Mouse (Mus musculus) embryonic facial prominence, embryonic 15.5 days (tissue): ENCODE results near the gene Snap25. TPM values are rescaled to one million over a fixed set of nuclear protein-coding genes. Genes with fewer than 3 reads are reported as not detected.

ENCODE experiments used
- ATAC-seq: fragments of 200-750 bp; cut with Nextera tagmentation; 2 replicates; pipeline ENCODE4 v1.8.0; 2017; ENCODE audit warnings: low read depth, moderate TSS enrichment; ENCODE audit not compliant: insufficient number of reproducible peaks, low FRiP score, low TSS enrichment
- H3K27ac ChIP-seq: fragments of 300-500 bp; sonication (generic); replicated peaks from 2 replicates; pipeline ENCODE4 v1.5.1; 2015; ENCODE audit warnings: mild to moderate bottlenecking, inconsistent platforms
- H3K27me3 ChIP-seq: fragments of 300-500 bp; sonication (generic); 2 replicates; pipeline ENCODE4 v1.6.1; 2015; ENCODE audit warnings: inconsistent platforms
- H3K36me3 ChIP-seq: fragments of 300-500 bp; sonication (generic); 2 replicates; pipeline ENCODE4 v1.6.1; 2015; ENCODE audit warnings: mild to moderate bottlenecking, inconsistent platforms
- H3K4me1 ChIP-seq: fragments of 300-500 bp; sonication (generic); 2 replicates; pipeline ENCODE4 v1.6.1; 2015; ENCODE audit warnings: inconsistent platforms
- H3K4me2 ChIP-seq: fragments of 300-500 bp; sonication (generic); replicated peaks from 2 replicates; pipeline ENCODE4 v1.6.1; 2015; ENCODE audit warnings: mild to moderate bottlenecking, inconsistent platforms
- H3K4me3 ChIP-seq: fragments of 300-500 bp; sonication (generic); replicated peaks from 2 replicates; pipeline ENCODE4 v1.5.1; 2015; ENCODE audit warnings: mild to moderate bottlenecking, inconsistent platforms
- H3K9ac ChIP-seq: fragments of 300-500 bp; sonication (generic); 2 replicates; pipeline ENCODE4 v1.6.1; 2015; ENCODE audit warnings: inconsistent platforms
- H3K9me3 ChIP-seq: fragments of 300-500 bp; sonication (generic); replicated peaks from 2 replicates; pipeline ENCODE4 v1.6.1; 2016; ENCODE audit warnings: inconsistent platforms
- WGBS: fragments of 180-500 bp; shearing (Covaris S2); methylation state at CpG from one replicate; pipeline ENCODE4 v1.1.7; 2015; 5-methylcytosine and 5-hydroxymethylcytosine counted together
- polyA plus RNA-seq: library from polyadenylated mRNA; unstranded; fragments of >200 nt; fragmentation: Nextera tagmentation; extraction: Ambion mirVana; gene quantifications from 2 replicates; pipeline ENCODE4 v1.2.1, GENCODE M21; 2015

The Snap25 gene
- polyA plus RNA-seq, result 5.1 and 7.5 TPM in 2 replicates

DNA sequence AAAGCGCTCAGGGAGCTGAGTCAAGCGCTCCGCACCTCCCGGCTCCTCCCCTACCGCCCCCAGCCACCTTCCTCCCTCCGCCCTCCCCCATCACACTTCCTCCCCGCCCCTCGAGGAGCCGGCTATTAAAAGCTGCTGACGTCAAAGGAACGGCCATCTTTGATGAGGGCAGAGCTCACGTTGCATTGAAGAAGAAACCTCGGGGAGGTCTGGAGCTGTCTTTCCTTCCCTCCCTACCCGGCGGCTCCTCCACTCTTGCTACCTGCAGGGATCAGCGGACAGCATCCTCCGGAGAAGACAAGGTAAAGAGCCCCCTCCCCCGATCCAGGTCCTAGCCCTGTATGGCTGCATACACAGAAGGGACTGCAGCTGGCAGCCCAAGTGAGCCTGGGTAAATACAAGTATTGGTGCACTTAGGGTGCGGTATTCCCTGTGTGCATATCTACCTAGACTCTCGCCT is at the start of gene Snap25:
Snap25 (plus strand) TSS at position 155 of the 460 bp plus-strand sequence.
- under 1% methylated on average over 20 of the region's 20 CpGs for WGBS
- H3K4me1 ChIP-seq, result peaks cover 11% of the 10 kb centered on the region
- H3K27ac ChIP-seq, result no peak within 1 kb of the TSS

GRCm38 (mm10) chr2:136666951-136667350 is 46.3 kb upstream of the Snap25 start:
- no peak overlapping the region for H3K4me2 ChIP-seq
- ATAC-seq, result no peak
- no peaks in the 10 kb centered on the region for H3K36me3 ChIP-seq
- H3K27me3 ChIP-seq, result no peaks in the 10 kb centered on the region
- H3K9me3 ChIP-seq, result no peaks in the 10 kb centered on the region
- no peak overlapping the region for H3K27ac ChIP-seq
- 79% methylated on average over 1 of the region's 1 CpGs for WGBS
- H3K4me3 ChIP-seq, result no peak overlapping the region
- H3K9ac ChIP-seq, result no peak overlapping the region
- H3K4me1 ChIP-seq, result 0 out of 2 replicates have a peak, but pooled peaks cover 6% of the 10 kb centered on the region

More for the DNA sequence above, at the start of gene Snap25:
- no peaks in the 10 kb centered on the region for H3K36me3 ChIP-seq
- no peak within 1 kb of the TSS for H3K9ac ChIP-seq
- no peaks in the 10 kb centered on the region for H3K9me3 ChIP-seq
- ATAC-seq, result peak; percentile 62
- H3K4me2 ChIP-seq, result peak within 1 kb of the TSS; percentile 47
- H3K27me3 ChIP-seq, result peaks cover 13% of the 10 kb centered on the region
- H3K4me3 ChIP-seq, result peak within 1 kb of the TSS; percentile 31

- WGBS, result 77% methylated on average over 3 of the region's 3 CpGs
- Histone ChIP-seq H3K27ac (peak overlapping the region; percentile 2; the same call in 1 of the 2 replicates), H3K4me3 (no peak overlapping the region), H3K4me1 (0 out of 2 replicates have a peak, but pooled peaks cover 6% of the 10 kb centered on the region), H3K36me3 (no peaks in the 10 kb centered on the region), H3K4me2 (no peak overlapping the region), H3K27me3 (no peaks in the 10 kb centered on the region), H3K9me3 (no peaks in the 10 kb centered on the region), H3K9ac (no peak overlapping the region)
- no peak for ATAC-seq
Measured at GRCm38 (mm10) chr2:136669183-136669582, 44.1 kb upstream of the Snap25 start.

DNA sequence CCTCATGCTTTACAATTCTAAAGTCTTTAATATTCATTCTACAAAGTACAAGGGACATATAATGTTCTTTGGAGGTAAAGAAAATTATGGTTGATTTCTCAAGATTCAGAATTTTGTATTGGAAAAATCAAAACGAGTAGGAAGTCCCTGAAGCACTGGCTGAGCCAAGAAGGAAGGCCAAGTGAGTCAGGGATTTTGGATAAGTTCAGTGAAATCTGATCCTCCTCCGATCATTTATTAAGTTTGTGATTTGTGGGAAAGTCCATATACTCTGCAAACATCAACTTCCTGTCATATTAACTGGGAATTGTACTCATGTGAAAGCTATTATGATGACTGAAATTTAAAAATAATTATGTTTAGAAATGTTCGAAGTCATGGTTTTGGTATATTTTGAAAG is 43.6 kb upstream of the Snap25 start:
- no peaks in the 10 kb centered on the region for H3K36me3 ChIP-seq
- H3K4me3 ChIP-seq, result no peak overlapping the region
- H3K4me1 ChIP-seq, result 0 out of 2 replicates have a peak, but pooled peaks cover 6% of the 10 kb centered on the region
- H3K4me2 ChIP-seq, result no peak overlapping the region
- no peak for ATAC-seq
- 56% methylated on average over 3 of the region's 3 CpGs for WGBS
- no peak overlapping the region for H3K27ac ChIP-seq
- H3K9me3 ChIP-seq, result no peaks in the 10 kb centered on the region
- no peak overlapping the region for H3K9ac ChIP-seq
- no peaks in the 10 kb centered on the region for H3K27me3 ChIP-seq

DNA sequence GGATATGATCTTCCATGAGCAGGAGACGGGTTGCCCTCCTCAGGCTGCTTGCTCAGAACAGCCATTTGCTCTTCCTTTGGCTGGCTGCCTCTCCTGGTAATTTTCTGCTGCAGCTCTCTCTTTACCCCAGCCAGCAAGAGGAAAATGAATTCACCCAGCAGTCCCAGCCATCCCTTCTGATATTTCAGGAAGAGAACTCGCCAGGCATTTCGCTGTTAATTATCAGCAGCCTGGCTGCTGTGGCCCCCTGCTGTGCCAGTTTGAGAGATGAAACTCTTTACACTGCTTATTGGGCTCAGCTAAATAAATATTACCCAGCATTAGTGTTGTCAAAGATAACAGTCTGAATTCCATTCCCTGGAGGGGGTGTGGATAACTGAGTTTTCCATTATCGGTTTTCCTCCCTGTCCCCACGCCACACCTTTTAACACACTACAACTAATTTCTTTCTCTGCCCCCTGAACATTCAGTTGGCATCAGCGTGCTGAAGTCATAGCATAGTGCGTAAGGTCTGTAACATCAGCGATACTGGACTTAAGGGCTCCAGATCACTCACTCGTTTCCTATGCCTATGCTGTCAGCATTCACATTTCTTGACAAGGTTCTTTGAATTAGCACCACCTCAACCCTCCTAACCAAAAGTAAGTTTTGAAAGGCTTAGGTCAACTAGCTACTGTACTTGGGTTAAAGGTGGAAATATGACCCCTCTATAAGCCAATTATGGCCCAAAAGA is 42.5 kb upstream of the Snap25 start:
- 43% methylated on average over 9 of the region's 9 CpGs for WGBS
- no peak for ATAC-seq
- Histone ChIP-seq H3K9me3 (no peaks in the 10 kb centered on the region), H3K4me3 (no peak overlapping the region), H3K4me1 (0 out of 2 replicates have a peak, but pooled peaks cover 6% of the 10 kb centered on the region), H3K27me3 (no peaks in the 10 kb centered on the region), H3K27ac (peak overlapping the region; percentile 28; the same call in 1 of the 2 replicates), H3K4me2 (no peak overlapping the region), H3K9ac (no peak overlapping the region), H3K36me3 (no peaks in the 10 kb centered on the region)

DNA sequence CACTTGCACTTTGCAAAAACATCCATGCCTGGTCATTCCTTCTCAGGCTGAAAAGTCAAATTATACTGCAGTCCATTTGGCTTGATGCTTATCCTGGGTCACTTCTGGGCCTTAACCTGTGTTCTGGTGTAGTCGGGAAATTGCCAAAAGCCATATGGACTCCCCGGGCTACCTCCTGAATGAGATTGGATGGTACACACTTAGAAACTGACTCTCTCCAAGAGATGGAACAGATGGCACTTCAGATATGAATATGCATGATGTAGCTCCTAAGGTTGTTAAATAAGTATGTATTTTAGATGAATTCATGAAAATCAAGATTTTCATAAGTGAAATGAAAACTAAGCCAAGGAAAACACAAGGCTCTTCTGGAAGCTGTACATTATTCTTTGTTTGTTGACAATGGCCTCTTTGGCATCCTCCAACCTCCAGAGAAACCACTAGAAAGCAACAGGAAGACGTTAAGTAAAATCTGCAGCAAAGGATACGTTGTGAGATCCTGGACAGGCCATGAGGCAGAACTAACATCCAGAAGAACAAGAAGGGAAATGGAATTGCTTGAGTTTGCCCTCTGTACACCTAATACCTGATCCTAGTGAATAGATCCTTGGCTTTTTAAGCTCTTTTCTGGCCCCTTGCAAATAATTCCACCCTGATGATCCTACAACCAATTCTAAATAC is 39.0 kb upstream of the Snap25 start:
- H3K9me3 ChIP-seq, result no peaks in the 10 kb centered on the region
- 66% methylated on average over 4 of the region's 4 CpGs for WGBS
- ATAC-seq, result no peak

DNA sequence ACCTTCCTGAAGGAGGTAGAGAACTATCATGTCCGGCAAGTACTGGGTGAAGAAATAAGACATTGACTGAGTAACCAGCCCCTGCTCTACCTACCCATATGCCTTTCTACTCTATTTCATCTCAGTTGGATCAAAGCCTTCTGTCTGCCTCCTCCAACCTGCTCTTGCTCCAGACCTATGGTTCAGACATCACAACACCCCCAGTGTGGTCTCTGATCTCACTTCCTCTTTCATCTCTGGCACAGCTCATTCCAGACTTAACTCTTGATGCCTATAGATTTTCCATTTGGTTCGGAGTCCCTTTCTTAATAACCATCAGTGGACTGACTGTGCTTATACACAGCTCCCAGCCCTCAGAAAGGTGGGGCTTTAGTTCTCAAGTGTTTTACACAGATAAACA is 37.1 kb upstream of the Snap25 start:
- Histone ChIP-seq H3K4me3 (no peak overlapping the region), H3K9me3 (no peaks in the 10 kb centered on the region), H3K27ac (no peak overlapping the region), H3K4me1 (peaks cover 21% of the 10 kb centered on the region), H3K27me3 (no peaks in the 10 kb centered on the region), H3K9ac (no peak overlapping the region), H3K36me3 (no peaks in the 10 kb centered on the region), H3K4me2 (no peak overlapping the region)
- ATAC-seq, result no peak
- 75% methylated on average over 2 of the region's 2 CpGs for WGBS

More for the DNA sequence above, 39.0 kb upstream of the Snap25 start:
- Histone ChIP-seq H3K4me1 (peaks cover 19% of the 10 kb centered on the region), H3K27ac (no peak overlapping the region), H3K4me3 (no peak overlapping the region), H3K36me3 (no peaks in the 10 kb centered on the region), H3K4me2 (no peak overlapping the region), H3K27me3 (no peaks in the 10 kb centered on the region), H3K9ac (no peak overlapping the region)

DNA sequence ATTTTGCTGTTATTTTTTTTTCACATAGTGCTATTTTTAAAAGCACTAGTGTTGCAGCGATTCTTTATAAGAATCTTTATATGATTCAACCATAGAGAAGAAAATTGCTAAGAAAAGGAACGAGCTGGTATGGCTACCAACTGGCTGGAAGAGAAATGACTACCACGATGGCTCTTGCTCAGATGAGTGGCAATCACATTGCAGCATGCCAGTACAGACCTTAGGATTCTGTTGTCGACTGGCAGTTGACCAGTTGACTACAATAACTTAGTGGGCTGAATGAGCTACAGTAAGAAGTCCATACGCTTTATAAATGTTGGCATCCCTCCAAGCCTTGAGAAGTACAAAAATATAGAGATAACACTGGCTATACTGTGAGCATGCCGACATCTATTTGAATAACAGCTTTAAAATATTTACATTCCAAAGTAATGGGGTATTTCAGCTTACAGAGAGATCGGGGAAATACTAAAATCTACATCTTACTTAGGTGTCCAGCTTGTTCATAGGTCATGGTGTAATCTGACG is 36.3 kb upstream of the Snap25 start:
- H3K4me2 ChIP-seq, result no peak overlapping the region

DNA sequence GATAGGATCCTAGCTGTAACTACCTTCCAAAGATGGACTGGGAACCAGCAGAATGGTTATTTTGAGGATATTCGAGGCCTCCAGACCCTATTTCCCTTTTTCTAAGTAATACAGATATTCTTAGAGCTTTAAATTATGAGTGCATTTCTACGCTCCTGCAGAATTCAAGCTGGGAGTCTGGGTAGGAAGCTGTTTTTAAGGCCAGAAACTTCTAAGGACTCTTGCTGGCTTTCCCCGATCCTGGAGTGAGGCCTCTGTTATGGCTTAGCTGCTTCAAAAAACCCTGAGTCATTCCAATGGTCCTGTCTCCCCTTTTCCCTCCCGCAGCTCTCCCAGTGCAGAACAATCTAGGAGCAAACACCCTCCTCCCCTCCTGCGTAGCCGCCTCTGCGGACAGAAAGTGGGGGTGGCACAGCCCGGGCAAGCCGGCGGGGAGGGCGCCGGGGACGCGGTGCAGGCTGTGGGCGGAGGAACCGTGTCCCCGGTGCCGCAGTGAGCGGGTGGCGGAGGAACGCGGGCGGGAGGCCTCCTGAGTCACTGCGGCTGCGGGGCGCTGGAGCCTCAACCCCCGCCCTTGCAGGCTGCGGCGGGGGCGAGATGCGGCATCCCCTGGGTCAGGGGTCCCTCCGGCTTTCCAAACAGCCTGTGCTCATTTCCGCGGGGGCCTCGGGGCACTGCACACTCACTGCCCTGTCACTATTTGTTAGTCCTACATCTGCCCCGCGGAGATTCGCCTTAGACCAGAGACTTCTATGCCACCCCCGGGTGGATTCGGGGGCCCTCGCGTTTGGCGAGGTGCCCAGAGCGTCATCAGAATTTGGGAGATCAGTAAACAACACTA is 34.7 kb upstream of the Snap25 start:
- Histone ChIP-seq H3K4me1 (peaks cover 21% of the 10 kb centered on the region), H3K9me3 (no peaks in the 10 kb centered on the region), H3K4me3 (peak overlapping the region; percentile 48), H3K27ac (peak overlapping the region; percentile 93), H3K4me2 (peak overlapping the region; percentile 80), H3K9ac (peak overlapping the region; percentile 46), H3K36me3 (no peaks in the 10 kb centered on the region), H3K27me3 (no peaks in the 10 kb centered on the region)
- ATAC-seq, result peak; percentile 84
- 2% methylated on average over 44 of the region's 44 CpGs for WGBS

More for the DNA sequence above, 36.3 kb upstream of the Snap25 start:
- 74% methylated on average over 8 of the region's 8 CpGs for WGBS
- Histone ChIP-seq H3K9ac (no peak overlapping the region), H3K27ac (no peak overlapping the region), H3K4me1 (peaks cover 21% of the 10 kb centered on the region), H3K9me3 (no peaks in the 10 kb centered on the region), H3K4me3 (no peak overlapping the region), H3K36me3 (no peaks in the 10 kb centered on the region), H3K27me3 (no peaks in the 10 kb centered on the region)
- no peak for ATAC-seq

DNA sequence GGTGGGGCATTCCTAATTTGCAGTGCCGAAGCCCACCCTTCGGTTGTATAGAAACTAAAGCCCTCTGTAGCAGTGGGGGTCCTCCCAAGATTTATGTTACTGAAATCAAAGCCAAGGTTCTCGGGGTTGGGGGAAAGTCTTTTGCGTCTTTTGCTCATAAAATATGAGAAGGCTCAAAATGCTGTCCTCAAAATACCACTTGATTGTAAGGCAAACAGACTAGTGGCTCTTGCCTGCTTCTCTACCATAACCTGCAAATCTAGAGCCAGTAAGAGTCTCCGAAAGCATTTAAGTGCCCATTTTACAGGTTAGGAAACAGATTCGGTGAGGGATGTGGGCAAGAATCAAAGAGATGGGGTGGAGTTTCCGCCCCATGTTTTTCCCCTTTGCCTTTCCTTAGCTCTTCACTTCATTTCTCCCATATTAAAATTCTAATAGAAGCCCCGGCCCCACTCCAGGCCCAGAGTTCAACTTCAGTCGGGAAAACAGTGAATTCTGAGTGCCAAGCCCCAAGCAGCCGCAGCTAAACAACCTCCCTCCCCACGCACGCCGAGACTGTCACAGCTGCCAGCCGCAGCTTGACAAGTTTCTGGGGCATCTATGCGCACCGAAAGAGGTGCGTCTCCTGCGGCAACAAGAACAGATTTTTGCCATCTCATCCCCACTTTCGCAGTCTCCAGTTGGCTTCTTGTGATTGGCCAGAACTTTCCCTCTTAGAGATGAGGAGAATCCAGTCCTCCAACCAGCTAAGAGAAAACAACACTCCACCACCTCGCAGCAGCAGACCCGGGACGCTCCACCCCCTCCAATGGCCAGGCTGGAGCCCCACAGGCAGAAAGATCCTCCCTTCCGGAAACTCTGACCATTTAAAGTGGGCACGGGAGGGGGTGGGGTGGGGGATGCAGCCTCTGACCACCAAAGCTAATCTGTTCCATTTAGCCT is 33.7 kb upstream of the Snap25 start:
- no peaks in the 10 kb centered on the region for H3K9me3 ChIP-seq
- peak overlapping the region; percentile 93 for H3K27ac ChIP-seq
- peak; percentile 85 for ATAC-seq
- H3K4me2 ChIP-seq, result peak overlapping the region; percentile 80
- H3K36me3 ChIP-seq, result no peaks in the 10 kb centered on the region
- H3K9ac ChIP-seq, result no peak overlapping the region; the same call in 1 of the 2 replicates
- H3K4me3 ChIP-seq, result peak overlapping the region; percentile 48
- 2% methylated on average over 24 of the region's 24 CpGs for WGBS
- H3K27me3 ChIP-seq, result no peaks in the 10 kb centered on the region
- peaks cover 21% of the 10 kb centered on the region for H3K4me1 ChIP-seq
